Mouse (Mus musculus) urinary bladder, postnatal 36 days (tissue): ENCODE results near the gene Nipa1.
"Not testable (repeated sequence)": the region's sequence is repeated elsewhere in the genome, so short reads cannot be mapped to it uniquely, and the experiment has no call there.

Experiments
- DNase-seq, 2 experiments: peaks; one replicate each; pipeline ENCODE4 v3.0.0; 2022; ENCODE audit warnings: low spot score in 2 of 2, mixed read lengths in 1 of 2

The Nipa1 gene

GRCm38 (mm10) chr7:56019930-56020253 lies at the start of gene Nipa1:
Nipa1 (minus strand) TSS chr7:56019954.
- no peak for DNase-seq

GRCm38 (mm10) chr7:56066634-56067033 lies 46.9 kb upstream of the Nipa1 start:
- DNase-seq = no peak

GRCm38 (mm10) chr7:56066136-56066535 lies 46.4 kb upstream of the Nipa1 start:
- no peak for DNase-seq

GRCm38 (mm10) chr7:56064876-56065275 lies 45.1 kb upstream of the Nipa1 start:
- no peak for DNase-seq

- no peak for DNase-seq
These were observed 35.6 kb upstream of the Nipa1 start for GRCm38 (mm10) chr7:56055338-56055737.

- no peak for DNase-seq
These were observed 33.2 kb upstream of the Nipa1 start for GRCm38 (mm10) chr7:56052996-56053395.

GRCm38 (mm10) chr7:56050487-56050911 lies 30.7 kb upstream of the Nipa1 start:
- DNase-seq = peak; percentile 8 to 24

GRCm38 (mm10) chr7:56049831-56050321 lies 30.1 kb upstream of the Nipa1 start, which contains the start of gene Herc2:
Herc2 (plus strand) TSS chr7:56050196.
- peak; percentile 96 to 99 for DNase-seq

- no peak for DNase-seq
These were observed 27.4 kb upstream of the Nipa1 start for GRCm38 (mm10) chr7:56047178-56047577.

GRCm38 (mm10) chr7:56044267-56044629 lies 24.5 kb upstream of the Nipa1 start:
- DNase-seq = no peak

GRCm38 (mm10) chr7:56043577-56044266 lies 24.0 kb upstream of the Nipa1 start:
- DNase-seq = no peak

- peak; percentile 61 to 69 for DNase-seq
These were observed 22.6 kb upstream of the Nipa1 start for GRCm38 (mm10) chr7:56042353-56042752.

- no peak for DNase-seq
These were observed 3.8 kb upstream of the Nipa1 start for GRCm38 (mm10) chr7:56023586-56023985.

- DNase-seq = peak; percentile 45 to 56
These were observed 503 bp downstream of the Nipa1 start for GRCm38 (mm10) chr7:56018972-56019929.

GRCm38 (mm10) chr7:56018446-56018971 lies 1.2 kb downstream of the Nipa1 start:
- DNase-seq = no peak

GRCm38 (mm10) chr7:56017761-56018160 lies 2.0 kb downstream of the Nipa1 start:
- no peak for DNase-seq

- no peak for DNase-seq
These were observed 3.9 kb downstream of the Nipa1 start for GRCm38 (mm10) chr7:56015837-56016236.

GRCm38 (mm10) chr7:56015172-56015571 lies 4.6 kb downstream of the Nipa1 start:
- DNase-seq = no peak

- DNase-seq = not testable (repeated sequence)
These were observed 5.6 kb downstream of the Nipa1 start for GRCm38 (mm10) chr7:56014002-56014702.

GRCm38 (mm10) chr7:56013261-56014001 lies 6.3 kb downstream of the Nipa1 start:
- DNase-seq = no peak

- no peak for DNase-seq
These were observed 8.8 kb downstream of the Nipa1 start for GRCm38 (mm10) chr7:56011018-56011333.
